Mouse (Mus musculus) liver, adult 2 months (tissue): ENCODE measurements around the gene Atp13a1.

Experiments used
- CTCF ChIP-seq: fragments of 200-500 bp; IDR thresholded peaks from 2 replicates; pipeline ENCODE4 v1.5.1; 2011; ENCODE audit warnings: low read depth, low read length, control low read depth
- POLR2A ChIP-seq: fragments of 200-500 bp; IDR thresholded peaks from 2 replicates; pipeline ENCODE4 v1.6.1; 2011; ENCODE audit warnings: low read length, control low read depth; ENCODE audit not compliant: insufficient read depth; ENCODE audit errors: extremely low read depth

- TF ChIP-seq CTCF (no peak), POLR2A (no peak)
Measured at GRCm38 (mm10) chr8:69799261-69799660, 8.3 kb downstream of the Atp13a1 start.
